ENCODE assay signal across 9 mouse cellular contexts in the genomic region with DNA sequence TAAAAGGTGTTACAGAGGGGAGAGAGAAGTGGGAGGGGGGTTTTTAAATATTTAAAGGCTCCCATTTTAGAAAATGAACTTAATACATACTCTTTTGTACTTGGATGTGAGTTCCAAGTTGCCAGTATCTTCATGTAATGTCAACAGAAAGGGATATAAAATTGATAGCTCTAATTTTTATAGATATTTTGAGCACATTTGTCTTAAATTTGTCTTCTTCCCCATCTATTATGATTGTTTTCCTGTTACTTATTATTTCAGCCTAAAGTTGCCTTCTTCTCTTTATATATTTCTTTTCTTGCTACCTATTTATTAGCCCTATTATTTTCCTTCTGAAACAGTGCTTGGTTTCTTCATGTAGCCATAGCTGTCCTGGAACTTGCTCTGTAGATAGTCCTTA. TPM values are rescaled to one million over a fixed set of nuclear protein-coding genes. Genes with fewer than 3 reads are reported as not detected.
DNase-seq lines count a peak whose midpoint lies in the region; ATAC-seq and TF ChIP-seq lines count a peak whose summit lies in the region.
"Had no signal": no experiment of that assay in that cellular context is flagged by ENCODE, and none has a peak within 500 bp of the region (broad histone marks: within the 10 kb centered on the region; RNA-seq: fewer than 3 reads in every experiment).

Gene Hist1h1d, plus strand, starts transcription at position 301 of the 400 bp plus-strand sequence.

- peak within 1 kb of the TSS; percentile 94 for H3K9ac ChIP-seq in heart, embryonic 14.5 days (ENCODE audit: low read length)

- H3K36me3 ChIP-seq in heart, embryonic 14.5 days (ENCODE audit: control insufficient read depth, insufficient read depth, low read length): no peaks in the 10 kb centered on the region
- H3K36me3 ChIP-seq in hindbrain, embryonic 10.5 days: no peaks in the 10 kb centered on the region

- peaks cover 0 to 13% of the 10 kb centered on the region in 2 experiments; a peak in 3 of 4 replicates for H3K4me1 ChIP-seq in heart, embryonic 14.5 days (ENCODE audit: control insufficient read depth in 2 of 2, insufficient read depth in 2 of 2, low read length in 2 of 2)
- peaks cover 14% of the 10 kb centered on the region for H3K4me1 ChIP-seq in bone marrow macrophage, adult 2 months (ENCODE audit: control insufficient read depth, insufficient read depth, low read length)
- H3K4me1 ChIP-seq in hindbrain, embryonic 10.5 days (replicated peaks): peaks cover 18% of the 10 kb centered on the region

- peak within 1 kb of the TSS in 1 of 2 experiments; percentile 98; a peak in 3 of 4 replicates for H3K27ac ChIP-seq in heart, embryonic 14.5 days (replicated peaks in 1 of 2; ENCODE audit: control insufficient read depth in 1 of 2, insufficient read depth in 1 of 2, low read depth in 2 of 2, low read length in 2 of 2)
- peak within 1 kb of the TSS; percentile 63 for H3K27ac ChIP-seq in bone marrow macrophage, adult 2 months (ENCODE audit: insufficient read depth, low read depth, low read length)
- peak within 1 kb of the TSS; percentile 98 for H3K27ac ChIP-seq in hindbrain, embryonic 10.5 days

- ATAC-seq in heart, embryonic 14.5 days (ENCODE audit: insufficient number of reproducible peaks, insufficient read depth, low FRiP score, low read depth): no peak
- no peak for ATAC-seq in megakaryocyte-erythroid progenitor cell, adult 5-6 weeks (replicated peaks; ENCODE audit: low FRiP score, low TSS enrichment, poor library complexity, severe bottlenecking)
- ATAC-seq in activated CD4-positive, CD25-positive, alpha-beta regulatory T cell, adult 4 months: no peak

- H3K27me3 ChIP-seq in heart, embryonic 14.5 days (ENCODE audit: control insufficient read depth, insufficient read depth, low read length): no peaks in the 10 kb centered on the region
- H3K27me3 ChIP-seq in hindbrain, embryonic 10.5 days (ENCODE audit: insufficient read depth, poor library complexity, severe bottlenecking): no peaks in the 10 kb centered on the region

- peak within 1 kb of the TSS; percentile 72 for H3K4me2 ChIP-seq in heart, embryonic 14.5 days (ENCODE audit: low read length)

- TF ChIP-seq CTCF in bone marrow macrophage, adult 2 months (IDR thresholded peaks at IDR 0.05; ENCODE audit: low read depth, low read length): no peak

- DNase-seq in heart, adult 8-10 months (ENCODE audit: low spot score): no peak
- DNase-seq in hindbrain, embryonic 10.5 days (ENCODE audit: low spot score): no peak
- no peak for DNase-seq in cerebellum, postnatal 10 days
- DNase-seq in right cerebral cortex, postnatal 36 days (ENCODE audit: low spot score in 2 of 2): no peak
- DNase-seq: gastrocnemius, postnatal 25 days had no signal

- H3K4me3 ChIP-seq in heart, embryonic 14.5 days (ENCODE audit: control insufficient read depth in 1 of 2, insufficient read depth in 1 of 2, low read depth in 1 of 2, low read length in 2 of 2): no peak within 1 kb of the TSS
- no peak within 1 kb of the TSS for H3K4me3 ChIP-seq in bone marrow macrophage, adult 2 months (ENCODE audit: insufficient read depth, low read length)
- peak within 1 kb of the TSS; percentile 55 for H3K4me3 ChIP-seq in hindbrain, embryonic 10.5 days

- no peaks in the 10 kb centered on the region for H3K9me3 ChIP-seq in heart, embryonic 14.5 days (ENCODE audit: control insufficient read depth, low read length)
- H3K9me3 ChIP-seq in hindbrain, embryonic 10.5 days: no peaks in the 10 kb centered on the region

- no peak for TF ChIP-seq POLR2A in bone marrow macrophage, adult 2 months (IDR thresholded peaks at IDR 0.05; ENCODE audit: borderline replicate concordance, low read depth, low read length)

RNA-seq across cellular contexts. Expression of gene Hist1h1d, which starts in this region (rescaled TPM):
- polyA plus RNA-seq in heart, embryonic 14.5 days (2014; fragmentation: Nextera tagmentation; extraction: Ambion mirVana): 0.24 and 0.41 TPM in 2 replicates
- total RNA-seq in heart, adult 8-10 months (2022): 1 to 10 TPM; 1.2 to 1.5 (median 1.4) TPM
- polyA plus RNA-seq in bone marrow macrophage, adult 2 months (2012; ENCODE audit: insufficient read depth, insufficient read length, missing spikeins): 0.11 and 0.39 TPM in 2 replicates
- polyA plus RNA-seq in hindbrain, embryonic 10.5 days (2016; fragmentation: Nextera tagmentation; extraction: Ambion mirVana): 0.37 and 0.49 TPM in 2 replicates
- total RNA-seq in megakaryocyte-erythroid progenitor cell, adult 5-6 weeks (2014; fragmentation: Nextera tagmentation): 29.5 and 42.3 TPM in 2 replicates
- total RNA-seq in megakaryocyte-erythroid progenitor cell, adult 5-6 weeks (2017): 81.4 and 84.0 TPM in 2 replicates
- under 1 TPM; 0.31 to 0.79 TPM for polyA plus RNA-seq in activated CD4-positive, CD25-positive, alpha-beta regulatory T cell, adult 4 months (2017; shearing (Covaris generic))

Comparison
In these comparisons a context has a peak if more than half of its experiments do, and no peak if none do; other contexts are left out.
1. RNA of gene Hist1h1d (total RNA-seq): 29.5 to 84.0 TPM in megakaryocyte-erythroid progenitor cell, adult 5-6 weeks; 1.2 to 1.5 TPM in heart, adult 8-10 months; every median in the first group is over 10 times any median in the second.